Mouse (Mus musculus) spleen, adult 2 months (tissue): ENCODE results near the gene Plekhb2.

Experiments used
- CTCF ChIP-seq: fragments of 200-500 bp; IDR thresholded peaks from 2 replicates; pipeline ENCODE4 v1.5.1; 2011; ENCODE audit warnings: mild to moderate bottlenecking, inconsistent platforms; ENCODE audit not compliant: insufficient read depth, insufficient read length, insufficient replicate concordance; ENCODE audit errors: extremely low read depth
- POLR2A ChIP-seq: fragments of 200-500 bp; IDR thresholded peaks from 2 replicates; pipeline ENCODE4 v1.6.1; 2011; ENCODE audit warnings: low read depth, low read length, inconsistent platforms

- no peak for TF ChIP-seq POLR2A
- no peak for TF ChIP-seq CTCF
Observed at GRCm38 (mm10) chr1:34827900-34828299, 21.9 kb upstream of the Plekhb2 start.
